In genomic region chr12:89106029-89106733, GRCm38 (mm10) we compare ENCODE assay signal across 9 mouse cellular contexts.
DNase-seq lines count a peak whose midpoint lies in the region; ATAC-seq lines count a peak whose summit lies in the region.
"Had no signal": no experiment of that assay in that cellular context is flagged by ENCODE, and none has a peak within 500 bp of the region (broad histone marks: within the 10 kb centered on the region; RNA-seq: fewer than 3 reads in every experiment).

No protein-coding gene starts in this region.

- intact Hi-C loops in gastrocnemius, postnatal 14 days (cut with DNase I; ENCODE audit: low total_unique reads): no loop called here

- H3K9me3 ChIP-seq in heart, embryonic 14.5 days (ENCODE audit: control insufficient read depth, low read length): no peaks in the 10 kb centered on the region
- no peaks in the 10 kb centered on the region for H3K9me3 ChIP-seq in neural tube, embryonic 12.5 days

- H3K4me2 ChIP-seq in heart, embryonic 14.5 days (ENCODE audit: low read length): peak overlapping the region; percentile 39
- H3K4me2 ChIP-seq in neural tube, embryonic 12.5 days (replicated peaks): peak overlapping the region; percentile 23; the same call in 1 of the 2 replicates

- no peak overlapping the region for H3K4me3 ChIP-seq in heart, embryonic 14.5 days (ENCODE audit: control insufficient read depth in 1 of 2, insufficient read depth in 1 of 2, low read depth in 1 of 2, low read length in 2 of 2)
- no peak overlapping the region for H3K4me3 ChIP-seq in neural tube, embryonic 12.5 days
- H3K4me3 ChIP-seq: myocyte had no signal

- no peaks in the 10 kb centered on the region for H3K27me3 ChIP-seq in heart, embryonic 14.5 days (ENCODE audit: control insufficient read depth, insufficient read depth, low read length)
- H3K27me3 ChIP-seq in neural tube, embryonic 12.5 days (replicated peaks): no peaks in the 10 kb centered on the region

- 12% methylated on average over 9 of the region's 9 CpGs for WGBS in heart, embryonic 14.5 days
- WGBS in neural tube, embryonic 12.5 days: 17% methylated on average over 9 of the region's 9 CpGs

- no peak overlapping the region for H3K27ac ChIP-seq in heart, embryonic 14.5 days (replicated peaks in 1 of 2; ENCODE audit: control insufficient read depth in 1 of 2, insufficient read depth in 1 of 2, low read depth in 2 of 2, low read length in 2 of 2)
- H3K27ac ChIP-seq in neural tube, embryonic 12.5 days: 0 out of 2 replicates have a peak overlapping the region, but pooled peaks have one; percentile 42

- H3K36me3 ChIP-seq in heart, embryonic 14.5 days (ENCODE audit: control insufficient read depth, insufficient read depth, low read length): no peaks in the 10 kb centered on the region
- H3K36me3 ChIP-seq in neural tube, embryonic 12.5 days: no peaks in the 10 kb centered on the region

- peak; percentile 37 for DNase-seq in gastrocnemius, postnatal 14 days
- no peak for DNase-seq in gastrocnemius, adult 18-20 months (ENCODE audit: low spot score)
- peak; percentile 87 for DNase-seq in embryo, embryonic 11 days
- peak; percentile 80 for DNase-seq in kidney, postnatal 10 days
- peak; percentile 57 for DNase-seq in liver
- peak; percentile 10 to 18 for DNase-seq in urinary bladder, postnatal 36 days (ENCODE audit: low spot score in 2 of 2)

- 0 out of 2 replicates have a peak, but pooled peaks have one; percentile 21 for ATAC-seq in heart, embryonic 14.5 days (ENCODE audit: insufficient number of reproducible peaks, insufficient read depth, low FRiP score, low read depth)
- ATAC-seq in neural tube, embryonic 12.5 days (ENCODE audit: low FRiP score, low read depth): peak; percentile 93

- no peak overlapping the region for H3K9ac ChIP-seq in heart, embryonic 14.5 days (ENCODE audit: low read length)
- H3K9ac ChIP-seq in neural tube, embryonic 12.5 days: no peak overlapping the region

- no peaks in the 10 kb centered on the region; a peak in 1 of 4 replicates for H3K4me1 ChIP-seq in heart, embryonic 14.5 days (ENCODE audit: control insufficient read depth in 2 of 2, insufficient read depth in 2 of 2, low read length in 2 of 2)
- H3K4me1 ChIP-seq in neural tube, embryonic 12.5 days: peaks cover 2% of the 10 kb centered on the region; the same call in 1 of the 2 replicates
